Mouse (Mus musculus) CD8-positive naive resting alpha-beta T cell, adult 2 months (primary cell): ENCODE results near the gene Fem1a.

Experiments
- DNase-seq, 2 experiments: peaks; one replicate each; pipeline ENCODE4 v3.0.0; 2022; ENCODE audit warnings: low read depth in 2 of 2, low spot score in 2 of 2

Fem1a gene

DNA sequence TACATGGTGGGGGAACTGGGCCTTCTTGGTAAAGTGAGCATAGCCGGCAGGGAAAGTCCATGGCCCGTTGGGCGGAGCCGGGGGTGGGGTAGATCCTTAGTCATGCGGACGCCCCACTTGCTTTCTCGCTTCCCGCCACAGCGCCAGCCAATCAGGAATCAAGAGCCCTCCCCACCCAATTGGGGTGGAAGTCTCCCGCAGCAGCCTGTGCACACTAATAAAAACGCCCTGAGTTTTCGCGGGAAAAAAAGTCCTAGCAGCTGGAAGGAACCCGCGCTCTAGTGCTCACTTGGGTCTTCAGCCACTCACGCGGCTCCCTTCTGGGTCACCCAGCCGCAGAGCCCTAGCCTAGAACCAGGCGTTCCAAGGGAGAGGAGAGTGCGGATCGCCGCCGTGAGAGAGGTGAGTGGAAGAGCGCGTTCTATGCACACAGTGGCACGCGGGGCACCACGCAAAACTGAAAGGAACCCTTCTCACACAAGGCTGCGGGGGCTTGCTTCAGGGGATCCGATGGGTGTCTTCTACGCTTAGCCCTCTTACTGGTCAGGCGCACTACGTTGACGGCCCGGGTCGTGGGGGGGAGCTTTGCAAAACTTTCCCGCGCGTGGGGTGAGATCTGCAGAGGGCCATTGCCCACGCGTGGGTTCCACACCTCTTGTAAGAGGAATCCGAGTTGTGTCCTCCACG lies 46.7 kb downstream of the Fem1a start, which contains the start of gene Uhrf1:
Gene Uhrf1, plus strand, starts transcription at position 162 of the 687 bp plus-strand sequence.
- peak in 1 of 2 experiments; percentile 28 for DNase-seq

DNA sequence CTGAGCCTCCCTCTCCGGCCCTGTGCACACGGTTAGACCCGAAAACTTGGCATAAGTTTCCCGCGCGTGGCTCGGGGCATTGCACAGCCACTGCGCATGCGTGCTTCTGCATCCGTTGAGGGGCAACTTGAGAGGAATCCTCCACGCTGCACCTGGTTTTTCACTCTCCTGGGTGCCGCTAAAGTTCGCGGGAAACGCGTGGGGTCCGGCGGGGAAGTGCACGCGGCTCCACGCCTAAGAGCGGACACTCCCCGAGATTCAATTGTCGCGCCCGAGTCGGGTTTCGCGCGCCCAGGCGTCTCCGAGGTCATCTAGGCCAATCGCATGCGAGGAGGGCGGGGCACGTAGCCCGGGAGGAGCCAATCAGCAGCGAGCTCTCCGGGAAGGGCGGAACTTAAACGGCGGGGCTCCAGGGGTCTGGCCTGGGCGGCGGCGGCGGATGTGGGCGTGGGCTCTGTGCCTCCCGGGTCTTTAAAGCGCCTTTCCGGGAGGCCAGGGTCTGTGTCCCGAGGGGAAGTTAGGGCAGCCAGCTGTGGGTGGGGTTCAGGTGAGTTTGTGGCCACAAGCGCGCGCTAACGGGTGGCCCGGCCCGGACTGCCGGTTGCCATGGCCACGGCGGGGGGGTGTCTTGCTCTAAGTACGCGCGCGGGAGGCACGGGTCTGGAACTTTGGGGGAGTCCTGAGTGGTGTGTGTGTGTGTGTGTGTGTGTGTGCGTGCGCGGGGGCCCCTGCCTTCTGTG lies 47.4 kb downstream of the Fem1a start:
- peak; percentile 92 to 96 for DNase-seq

- no peak for DNase-seq
Observed at GRCm38 (mm10) chr17:56304718-56305117, 48.1 kb downstream of the Fem1a start.

DNA sequence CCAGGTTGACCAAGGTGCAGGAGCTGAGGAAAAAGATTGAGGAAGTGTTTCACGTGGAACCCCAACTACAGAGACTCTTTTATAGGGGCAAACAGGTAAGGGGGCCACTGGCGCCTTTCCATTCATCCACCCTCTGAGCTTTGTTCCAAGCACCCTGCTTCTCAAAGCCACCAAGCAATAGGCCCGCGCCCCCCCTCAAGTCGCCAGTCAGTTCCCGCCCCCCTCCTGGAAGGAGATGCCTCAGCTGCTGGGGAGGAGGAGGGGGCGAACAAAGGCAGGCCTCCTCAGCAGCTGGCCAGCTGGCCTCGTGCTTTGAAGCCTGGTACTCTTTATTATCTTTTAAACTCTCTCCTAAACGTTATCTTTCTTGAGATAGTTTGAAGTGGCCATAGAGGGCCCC lies 48.5 kb downstream of the Fem1a start:
- DNase-seq: no peak

GRCm38 (mm10) chr17:56305826-56306225 lies 49.2 kb downstream of the Fem1a start:
- no peak for DNase-seq

DNA sequence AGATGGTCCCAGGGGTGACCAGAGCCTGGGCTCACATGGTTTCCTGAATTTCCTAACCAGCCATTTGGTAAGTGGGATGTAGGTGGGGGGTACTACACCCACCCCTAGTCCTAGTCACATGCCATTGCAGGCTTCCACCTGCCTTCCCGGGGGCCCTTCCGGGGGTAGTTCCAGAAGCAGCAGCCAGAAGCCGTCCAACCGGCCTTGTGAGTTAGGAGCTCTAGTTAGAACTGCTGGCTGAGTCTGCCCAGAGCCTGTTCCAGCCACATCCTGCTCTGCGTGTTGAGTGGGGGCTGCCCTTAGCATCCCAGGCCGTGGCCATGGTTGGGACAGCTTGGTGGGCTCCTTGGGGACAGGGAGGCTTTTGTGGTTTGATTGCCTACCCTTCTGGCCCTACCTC lies 51.5 kb downstream of the Fem1a start:
- no peak for DNase-seq

- DNase-seq: no peak
Observed at GRCm38 (mm10) chr17:56309191-56309945, 52.8 kb downstream of the Fem1a start.
